Mouse (Mus musculus) lung, postnatal 0 days (tissue): ENCODE measurements at regions not wholly inside any gene's neighbourhood (a gene's known extent, or its start where the extent isn't known, plus 50 kb on each side); places are given as distances from the start of the nearest gene placed in this dataset.

Source experiments
- CTCF ChIP-seq: IDR thresholded peaks from 2 replicates; pipeline ENCODE4 v1.5.1; 2016; ENCODE audit warnings: antibody characterized with exemption, mild to moderate bottlenecking
- EP300 ChIP-seq: IDR thresholded peaks from 2 replicates; pipeline ENCODE4 v1.6.1; 2016; ENCODE audit warnings: antibody characterized with exemption, mild to moderate bottlenecking, control low read depth

GRCm38 (mm10) chr8:103907662-103908061 is 193.8 kb upstream of the Cdh5 start:
- no peak for TF ChIP-seq EP300
- TF ChIP-seq CTCF = no peak
